Mouse (Mus musculus) brain, embryonic 14.5 days (tissue): ENCODE data around the gene Mfsd13b.

ENCODE experiments used
- CTCF ChIP-seq: fragments of 200-500 bp; IDR thresholded peaks from 2 replicates; pipeline ENCODE4 v1.5.1; 2012; ENCODE audit warnings: inconsistent platforms, mild to moderate bottlenecking, moderate library complexity, borderline replicate concordance; ENCODE audit not compliant: insufficient read depth, insufficient read length; ENCODE audit errors: extremely low read depth
- POLR2A ChIP-seq: fragments of 200-500 bp; IDR thresholded peaks from 2 replicates; pipeline ENCODE4 v1.6.1; 2012; ENCODE audit warnings: mild to moderate bottlenecking, inconsistent platforms, borderline replicate concordance; ENCODE audit not compliant: poor library complexity, insufficient read depth, insufficient read length, severe bottlenecking; ENCODE audit errors: extremely low read depth

GRCm38 (mm10) chr7:120991191-120991590 lies 8.9 kb downstream of the Mfsd13b start:
- TF ChIP-seq CTCF (no peak), POLR2A (no peak)
